Mouse (Mus musculus) lung, postnatal 14 days (tissue): ENCODE results near the gene Rhag.

Experiments used
- DNase-seq: peaks from one replicate; pipeline ENCODE4 v3.0.0; 2021

Gene Rhag

DNA sequence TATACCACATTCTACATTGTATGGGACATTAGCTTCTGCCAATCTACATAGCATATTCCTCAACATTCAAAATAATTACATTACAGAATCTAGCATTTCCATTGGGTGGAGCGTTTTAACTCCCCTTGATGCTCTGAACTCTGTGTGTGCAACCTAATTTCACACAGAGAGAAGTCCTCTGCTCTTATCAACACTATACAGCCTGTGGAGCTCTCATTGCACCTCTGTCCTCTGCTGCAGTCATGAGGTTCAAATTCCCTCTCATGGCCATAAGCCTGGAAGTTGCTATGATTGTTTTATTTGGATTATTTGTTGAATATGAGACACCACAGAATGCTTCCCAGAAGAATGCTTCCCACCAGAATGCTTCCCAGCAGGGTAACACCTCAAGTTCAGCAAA lies at the start of gene Rhag:
TSS of gene Rhag (plus strand) at position 193 of the 400 bp plus-strand sequence.
- no peak for DNase-seq

DNA sequence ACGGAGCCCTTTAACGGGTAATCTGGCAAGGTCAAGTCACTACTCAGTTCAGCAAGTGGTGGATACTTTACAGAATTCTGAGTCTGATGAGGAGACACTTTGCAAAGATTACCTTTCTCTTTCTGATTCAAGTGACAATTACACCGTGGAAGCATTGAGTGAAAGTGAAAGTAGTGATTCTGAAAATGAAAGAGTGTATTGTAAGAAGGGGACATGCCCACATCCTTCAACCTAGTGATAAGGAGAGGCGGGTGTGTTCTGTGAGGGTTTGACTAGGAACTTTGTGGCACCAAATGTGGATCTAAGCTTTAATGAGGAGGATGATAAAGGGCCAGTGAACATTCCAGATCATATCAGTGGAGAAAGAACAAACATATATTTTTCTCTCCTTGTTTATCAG lies 47.3 kb upstream of the Rhag start:
- DNase-seq: no peak

GRCm38 (mm10) chr17:40767120-40767519 lies 43.8 kb upstream of the Rhag start:
- no peak for DNase-seq

DNA sequence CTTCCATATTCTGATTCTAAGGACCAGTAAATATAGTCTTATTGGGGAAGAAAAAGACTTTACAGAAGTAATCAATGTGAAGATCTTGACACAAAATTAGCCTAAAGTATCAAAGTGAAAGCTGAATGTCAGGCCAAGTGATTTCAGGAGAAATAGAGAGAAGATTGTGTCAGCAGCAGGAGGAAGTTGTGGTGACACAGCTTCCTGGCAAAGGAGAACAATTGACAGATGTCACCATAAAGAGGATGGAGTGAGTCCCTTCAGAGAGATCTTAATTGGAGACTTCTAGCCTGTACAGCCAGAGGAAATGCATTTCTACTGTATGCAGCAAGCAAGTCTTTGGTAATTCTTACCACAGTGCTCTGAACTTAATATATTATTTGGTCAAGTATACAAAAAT lies 21.0 kb upstream of the Rhag start:
- DNase-seq: no peak

- DNase-seq: peak; percentile 57
Observed at GRCm38 (mm10) chr17:40793921-40794854, 16.7 kb upstream of the Rhag start.

GRCm38 (mm10) chr17:40802707-40803340 lies 8.1 kb upstream of the Rhag start:
- DNase-seq: no peak

DNA sequence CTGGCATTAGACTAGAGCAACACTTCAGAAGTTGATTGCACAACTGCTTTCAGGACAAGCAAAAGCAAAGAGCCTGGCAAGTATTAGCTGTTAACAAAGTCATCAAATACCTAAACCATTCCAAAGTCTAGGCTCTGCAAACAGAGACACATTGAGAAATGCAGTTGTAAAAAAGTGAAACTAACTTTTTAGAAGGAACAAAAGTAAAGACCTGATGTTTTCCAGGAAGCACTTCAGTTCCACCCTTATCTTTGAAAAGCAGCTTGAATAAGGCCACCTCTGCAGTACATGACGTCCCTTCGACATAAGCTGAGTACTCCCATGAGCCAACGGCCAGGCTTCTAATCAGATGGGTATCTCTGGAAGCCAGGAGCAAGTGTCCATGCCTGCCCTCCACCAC lies 4.4 kb upstream of the Rhag start:
- peak; percentile 26 for DNase-seq

GRCm38 (mm10) chr17:40806953-40807572 lies 3.9 kb upstream of the Rhag start, which contains the start of gene Crisp2:
Gene Crisp2 (minus strand): TSS chr17:40807003.
- DNase-seq: no peak

DNA sequence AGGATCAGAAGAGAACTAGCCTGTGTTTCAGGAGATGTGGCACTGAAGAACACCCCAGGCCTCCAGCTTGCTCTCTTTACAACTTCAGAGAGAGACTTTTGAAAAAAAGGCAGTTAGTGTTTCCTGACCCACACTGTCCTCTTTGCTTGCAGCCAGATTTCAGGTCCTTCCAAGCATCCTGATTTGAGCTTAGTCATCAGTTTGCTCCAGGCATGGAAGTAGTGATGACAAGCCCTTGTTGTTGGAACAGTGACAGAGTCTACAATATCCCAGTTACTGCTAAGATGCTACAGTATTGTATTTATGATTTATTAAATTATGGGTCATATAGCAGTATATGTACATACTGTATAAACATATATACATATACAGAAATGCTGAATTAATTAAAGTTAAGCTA lies 2.9 kb upstream of the Rhag start:
- no peak for DNase-seq

DNA sequence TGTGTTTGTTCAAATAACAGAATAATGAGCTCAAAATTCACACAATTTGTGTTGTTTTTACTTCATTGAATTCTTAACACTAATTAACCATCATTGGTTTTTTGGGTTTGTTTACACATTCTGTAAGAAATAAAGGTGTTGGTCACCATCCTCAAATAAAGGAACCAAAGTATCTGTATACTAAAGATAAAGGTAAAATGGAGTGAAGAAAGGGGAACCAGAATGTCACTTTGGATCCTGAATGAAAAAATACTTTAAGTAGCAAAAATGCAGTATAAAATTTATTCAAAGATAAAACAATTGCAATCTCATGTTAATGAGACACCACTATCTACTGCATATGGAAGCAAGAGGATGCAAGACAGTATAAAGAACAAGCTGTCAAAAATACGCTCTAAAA lies 634 bp downstream of the Rhag start:
- DNase-seq: no peak

DNA sequence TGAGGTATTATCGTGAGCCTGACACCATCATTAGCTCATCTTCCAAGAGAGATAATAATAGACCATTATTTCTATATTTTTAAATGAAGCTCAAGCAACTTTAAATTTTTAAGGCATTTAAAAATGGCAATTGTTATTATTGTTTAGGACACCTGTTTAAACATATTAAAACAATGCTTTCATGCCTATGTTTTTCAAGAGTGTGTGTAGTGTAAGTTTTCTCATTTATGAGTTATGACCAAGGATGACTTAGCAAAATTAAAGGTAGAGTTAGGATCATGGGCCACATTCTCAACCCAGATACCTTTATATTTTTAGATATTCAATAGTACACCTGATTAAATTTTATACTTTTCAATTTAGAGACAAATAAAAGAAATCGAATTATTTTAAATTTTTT lies 1.3 kb downstream of the Rhag start:
- DNase-seq: no peak

GRCm38 (mm10) chr17:40817340-40817943 lies 6.5 kb downstream of the Rhag start:
- DNase-seq: no peak

GRCm38 (mm10) chr17:40821477-40821876 lies 10.6 kb downstream of the Rhag start:
- DNase-seq: peak; percentile 11

GRCm38 (mm10) chr17:40823817-40824216 lies 12.9 kb downstream of the Rhag start:
- peak; percentile 56 for DNase-seq

DNA sequence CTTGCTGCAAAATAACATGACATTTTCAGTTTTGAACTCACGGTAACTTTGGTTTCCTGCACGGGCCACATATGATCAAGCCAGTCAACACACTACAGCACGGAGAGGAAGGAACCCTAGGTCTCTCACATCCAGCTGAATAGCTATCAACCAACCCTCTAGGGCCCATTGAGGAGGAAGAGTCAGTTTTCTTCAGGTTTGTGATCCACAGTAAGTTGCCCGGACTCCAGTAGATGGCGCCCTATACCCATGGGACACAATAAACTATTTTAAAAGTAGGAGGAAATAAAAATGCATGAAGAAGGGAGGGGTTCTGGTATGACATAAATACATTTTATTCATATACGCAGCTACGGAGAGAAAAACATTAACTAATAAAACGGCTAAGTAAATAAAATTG lies 13.6 kb downstream of the Rhag start:
- DNase-seq: peak; percentile 67

- no peak for DNase-seq
Observed at GRCm38 (mm10) chr17:40831870-40832269, 20.9 kb downstream of the Rhag start.

GRCm38 (mm10) chr17:40837308-40837707 lies 26.4 kb downstream of the Rhag start:
- peak; percentile 14 for DNase-seq

GRCm38 (mm10) chr17:40855065-40855464 lies 44.1 kb downstream of the Rhag start:
- DNase-seq: no peak

- DNase-seq: peak; percentile 6
Observed at GRCm38 (mm10) chr17:40868952-40869747, 58.2 kb downstream of the Rhag start.

GRCm38 (mm10) chr17:40872626-40873025 lies 61.7 kb downstream of the Rhag start:
- DNase-seq: no peak

DNA sequence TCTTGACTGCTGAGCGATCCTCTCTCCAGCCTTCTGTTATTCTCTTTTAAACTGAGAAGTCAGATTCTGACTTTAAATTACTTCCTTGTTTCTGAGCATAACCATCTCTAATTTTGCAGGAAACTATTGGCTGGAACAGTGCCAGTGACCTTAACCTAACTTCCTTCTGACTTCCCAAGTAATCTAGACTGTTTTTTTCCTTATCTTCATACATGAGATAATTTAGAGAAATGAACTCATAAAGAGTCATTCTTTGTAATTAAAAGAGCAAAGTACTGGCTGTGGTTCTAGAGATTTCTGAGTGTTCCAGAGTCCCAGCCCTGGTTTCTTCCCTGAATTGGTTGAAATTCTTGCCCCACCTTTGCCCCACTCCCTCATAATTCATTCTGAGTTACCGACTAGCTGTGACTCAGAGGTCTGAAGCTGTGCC lies 62.7 kb downstream of the Rhag start:
- DNase-seq: no peak

DNA sequence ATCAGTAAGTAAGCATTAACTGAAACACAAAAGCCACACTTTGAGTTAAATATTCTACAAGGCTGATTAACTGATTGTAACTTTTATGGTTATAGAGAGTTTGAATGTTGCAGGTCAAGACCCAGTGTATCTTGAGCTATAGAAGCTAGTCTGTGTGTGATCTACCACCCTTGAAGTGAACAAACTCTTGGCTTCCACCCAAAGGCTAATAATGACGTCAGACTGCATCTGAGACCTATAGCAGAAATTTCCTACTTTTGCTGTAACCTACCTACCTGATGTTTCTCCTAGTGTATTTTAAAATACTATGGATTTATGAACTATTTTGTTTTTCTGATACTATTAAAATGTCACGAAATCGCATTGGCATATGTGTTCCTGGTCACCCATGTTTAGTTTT lies 63.8 kb downstream of the Rhag start:
- no peak for DNase-seq
